Mouse (Mus musculus) midbrain, postnatal 0 days (tissue): ENCODE data around the gene Dlgap1. TPM values are rescaled to one million over a fixed set of nuclear protein-coding genes. Genes with fewer than 3 reads are reported as not detected.

Source experiments
- ATAC-seq: fragments of 200-750 bp; cut with Nextera tagmentation; 2 replicates; pipeline ENCODE4 v1.8.0; 2017; ENCODE audit warnings: moderate number of reproducible peaks, mild to moderate bottlenecking, moderate TSS enrichment, moderate library complexity; ENCODE audit not compliant: low FRiP score
- DNase-seq: peaks from one replicate; pipeline ENCODE4 v3.0.0-alpha.2; 2015; ENCODE audit warnings: low spot score
- H3K27ac ChIP-seq: fragments of 300-500 bp; sonication (generic); 2 replicates; pipeline ENCODE4 v1.5.1; 2014; ENCODE audit warnings: low read depth, mild to moderate bottlenecking, low read length, mixed read lengths
- H3K27me3 ChIP-seq: fragments of 300-500 bp; sonication (generic); 2 replicates; pipeline ENCODE4 v1.6.1; 2014; ENCODE audit warnings: low read length, control low read depth, mixed read lengths; ENCODE audit not compliant: insufficient read depth
- H3K36me3 ChIP-seq: fragments of 300-500 bp; sonication (generic); 2 replicates; pipeline ENCODE4 v1.6.1; 2014; ENCODE audit warnings: low read length, control low read depth, mixed read lengths; ENCODE audit not compliant: insufficient read depth
- H3K4me1 ChIP-seq: fragments of 300-500 bp; sonication (generic); 2 replicates; pipeline ENCODE4 v1.6.1; 2014; ENCODE audit warnings: mild to moderate bottlenecking, control low read depth, antibody characterized with exemption, low read length, mixed read lengths; ENCODE audit not compliant: insufficient read depth
- H3K4me2 ChIP-seq: fragments of 300-500 bp; sonication (generic); 2 replicates; pipeline ENCODE4 v1.6.1; 2014; ENCODE audit warnings: low read depth, mild to moderate bottlenecking, low read length, mixed read lengths; ENCODE audit not compliant: poor library complexity, severe bottlenecking
- H3K4me3 ChIP-seq: fragments of 300-500 bp; sonication (generic); 2 replicates; pipeline ENCODE4 v1.5.1; 2014; ENCODE audit warnings: low read depth, mild to moderate bottlenecking, low read length, moderate library complexity
- H3K9ac ChIP-seq: fragments of 300-500 bp; sonication (generic); replicated peaks from 2 replicates; pipeline ENCODE4 v1.6.1; 2014; ENCODE audit warnings: mild to moderate bottlenecking, low read length, moderate library complexity, mixed read lengths; ENCODE audit not compliant: poor library complexity, severe bottlenecking
- H3K9me3 ChIP-seq: fragments of 300-500 bp; sonication (generic); 2 replicates; pipeline ENCODE4 v1.6.1; 2016; ENCODE audit warnings: low read length, control low read depth
- CTCF ChIP-seq: IDR thresholded peaks from 2 replicates; pipeline ENCODE4 v1.5.1; 2016; ENCODE audit warnings: antibody characterized with exemption, mild to moderate bottlenecking
- WGBS: fragments of 180-500 bp; shearing (Covaris S2); extraction: QIAGEN DNeasy Blood & Tissue Kit; methylation state at CpG from one replicate; pipeline ENCODE4 v1.1.7; 2014; 5-methylcytosine and 5-hydroxymethylcytosine counted together
- polyA plus RNA-seq: library from polyadenylated mRNA; unstranded; fragments of >200 nt; fragmentation: Nextera tagmentation; extraction: Ambion mirVana; gene quantifications from 2 replicates; pipeline ENCODE4 v1.2.1, GENCODE M21; 2015
- total RNA-seq: library from RNA; depleted of rRNA; stranded (reverse); fragments of >200 nt; gene quantifications from 2 replicates; pipeline ENCODE4 v1.2.3, GENCODE M21; 2014

Gene Dlgap1
- total and polyA plus RNA-seq, 2 experiments from 2014 or later, result 34.9 to 84.8 TPM

GRCm38 (mm10) chr17:70848511-70849398 lies 879.9 kb downstream of the Dlgap1 start:
- TF ChIP-seq CTCF, result no peak
- ATAC-seq (no peak), DNase-seq (peak; percentile 27)
- H3K27ac ChIP-seq, result peak overlapping the region; percentile 62
- H3K36me3 ChIP-seq, result no peaks in the 10 kb centered on the region
- peaks cover 14% of the 10 kb centered on the region for H3K4me1 ChIP-seq
- H3K9me3 ChIP-seq, result no peaks in the 10 kb centered on the region
- peaks cover 18% of the 10 kb centered on the region for H3K27me3 ChIP-seq
- peak overlapping the region; percentile 99 for H3K4me2 ChIP-seq
- H3K4me3 ChIP-seq, result peak overlapping the region; percentile 57
- WGBS, result under 1% methylated on average over 23 of the region's 23 CpGs
- peak overlapping the region; percentile 39 for H3K9ac ChIP-seq

GRCm38 (mm10) chr17:70849399-70850232 lies 880.7 kb downstream of the Dlgap1 start:
- H3K4me3 ChIP-seq, result peak overlapping the region; percentile 57
- H3K4me2 ChIP-seq, result peak overlapping the region; percentile 99
- no peaks in the 10 kb centered on the region for H3K9me3 ChIP-seq
- H3K36me3 ChIP-seq, result no peaks in the 10 kb centered on the region
- peak overlapping the region; percentile 62 for H3K27ac ChIP-seq
- peak overlapping the region; percentile 39 for H3K9ac ChIP-seq
- DNase-seq (peak; percentile 82), ATAC-seq (no peak)
- peaks cover 14% of the 10 kb centered on the region for H3K4me1 ChIP-seq
- peaks cover 21% of the 10 kb centered on the region for H3K27me3 ChIP-seq
- WGBS, result under 1% methylated on average over 33 of the region's 33 CpGs
- peak; percentile 39 for TF ChIP-seq CTCF

- H3K9me3 ChIP-seq, result no peaks in the 10 kb centered on the region
- ATAC-seq (no peak), DNase-seq (peak; percentile 68)
- peaks cover 21% of the 10 kb centered on the region for H3K27me3 ChIP-seq
- 0 out of 2 replicates have a peak overlapping the region, but pooled peaks have one; percentile 13 for H3K9ac ChIP-seq
- no peaks in the 10 kb centered on the region for H3K36me3 ChIP-seq
- no peak for TF ChIP-seq CTCF
- peaks cover 14% of the 10 kb centered on the region for H3K4me1 ChIP-seq
- under 1% methylated on average over 40 of the region's 40 CpGs for WGBS
- H3K4me2 ChIP-seq, result peak overlapping the region; percentile 99
- peak overlapping the region; percentile 38; the same call in 1 of the 2 replicates for H3K27ac ChIP-seq
- H3K4me3 ChIP-seq, result peak overlapping the region; percentile 57
Measured at GRCm38 (mm10) chr17:70850233-70850995, 881.5 kb downstream of the Dlgap1 start.

GRCm38 (mm10) chr17:70850996-70851991 lies 882.4 kb downstream of the Dlgap1 start:
- no peaks in the 10 kb centered on the region for H3K9me3 ChIP-seq
- no peak for TF ChIP-seq CTCF
- H3K4me1 ChIP-seq, result peaks cover 14% of the 10 kb centered on the region
- H3K9ac ChIP-seq, result no peak overlapping the region
- H3K36me3 ChIP-seq, result no peaks in the 10 kb centered on the region
- peak overlapping the region; percentile 57 for H3K4me3 ChIP-seq
- DNase-seq, result peak; percentile 60
- peak overlapping the region; percentile 99 for H3K4me2 ChIP-seq
- H3K27ac ChIP-seq, result peak overlapping the region; percentile 38; the same call in 1 of the 2 replicates
- ATAC-seq, result peak; percentile 33; the same call in 1 of the 2 replicates
- H3K27me3 ChIP-seq, result peaks cover 21% of the 10 kb centered on the region
- under 1% methylated on average over 38 of the region's 54 CpGs for WGBS
